Mouse (Mus musculus): ENCODE results near the gene Frmd8. TPM values are rescaled to one million over a fixed set of nuclear protein-coding genes. Genes with fewer than 3 reads are reported as not detected.

The Frmd8 gene
- polyA plus RNA-seq, 1 experiment from 2014 or later = 15.8 TPM

DNA sequence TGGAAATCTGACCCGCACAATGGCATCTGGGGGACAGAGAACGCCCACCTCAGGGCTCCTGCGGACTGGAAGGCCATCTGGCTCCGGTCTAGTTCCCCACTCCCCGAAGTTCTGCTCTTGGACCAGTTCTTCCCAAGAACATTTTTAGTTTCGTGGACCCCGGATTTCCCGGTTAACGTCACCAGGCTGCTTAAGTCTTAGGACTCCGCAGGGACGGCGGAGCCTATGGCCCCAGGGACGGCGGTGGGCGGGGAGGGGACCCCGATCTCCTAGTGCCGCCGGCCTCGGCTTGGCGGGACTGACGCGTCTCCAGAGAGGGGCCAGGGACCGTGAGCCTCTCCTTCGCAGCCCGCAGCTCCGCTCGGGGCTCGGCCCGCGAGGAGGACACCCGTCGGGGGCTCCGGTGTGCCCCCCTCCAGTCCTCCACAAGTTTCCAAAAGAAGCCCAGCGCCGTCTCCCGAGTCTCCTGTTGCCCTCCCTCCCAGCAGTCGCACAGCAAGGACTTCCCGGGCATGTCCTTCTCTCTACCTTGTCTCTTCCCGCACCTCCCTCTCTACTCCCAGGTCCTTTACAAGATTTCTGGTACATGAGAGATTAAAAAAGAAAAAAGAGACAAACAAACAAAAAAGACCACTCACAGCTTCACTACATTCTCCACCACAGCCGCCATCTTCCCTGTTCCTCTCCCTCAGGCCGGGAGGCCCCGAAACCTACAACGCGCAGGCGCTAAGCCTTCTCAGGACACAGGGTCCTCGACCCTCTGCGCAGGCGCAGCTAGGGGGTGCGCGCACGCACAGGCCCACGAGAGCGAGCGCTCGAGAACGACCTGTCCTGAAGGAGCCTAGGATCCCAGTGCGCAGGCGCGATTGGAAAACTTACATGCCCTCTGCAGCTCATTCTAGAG lies 37.3 kb upstream of the Frmd8 start:
- Histone ChIP-seq H3K36me3 (replicated peaks; ENCODE audit: control insufficient read depth, insufficient read depth, low read depth, low read length) (no peaks in the 10 kb centered on the region; the same call in 1 of the 2 replicates), H3K4me1 (ENCODE audit: control insufficient read depth, insufficient read depth, low read length) (peaks cover 2% of the 10 kb centered on the region; the same call in 1 of the 2 replicates), H3K27me3 (ENCODE audit: control insufficient read depth, insufficient read depth, low read length) (no peaks in the 10 kb centered on the region), H3K27ac (replicated peaks; ENCODE audit: low read depth, low read length) (peak overlapping the region; percentile 75), H3K9ac (replicated peaks; ENCODE audit: low read length) (peak overlapping the region; percentile 98), H3K9me3 (replicated peaks; ENCODE audit: control insufficient read depth, low read length) (no peaks in the 10 kb centered on the region), H3K4me3 (ENCODE audit: low read depth, low read length) (peak overlapping the region; percentile 100), H3K4me2 (ENCODE audit: low read depth, low read length) (peak overlapping the region; percentile 66)
- under 1% methylated on average over 59 of the region's 59 CpGs for WGBS
- ATAC-seq (replicated peaks; ENCODE audit: insufficient number of reproducible peaks, low FRiP score, low TSS enrichment, low read depth) = peak; percentile 88
- peak; percentile 100 for DNase-seq (ENCODE audit: low spot score)

DNA sequence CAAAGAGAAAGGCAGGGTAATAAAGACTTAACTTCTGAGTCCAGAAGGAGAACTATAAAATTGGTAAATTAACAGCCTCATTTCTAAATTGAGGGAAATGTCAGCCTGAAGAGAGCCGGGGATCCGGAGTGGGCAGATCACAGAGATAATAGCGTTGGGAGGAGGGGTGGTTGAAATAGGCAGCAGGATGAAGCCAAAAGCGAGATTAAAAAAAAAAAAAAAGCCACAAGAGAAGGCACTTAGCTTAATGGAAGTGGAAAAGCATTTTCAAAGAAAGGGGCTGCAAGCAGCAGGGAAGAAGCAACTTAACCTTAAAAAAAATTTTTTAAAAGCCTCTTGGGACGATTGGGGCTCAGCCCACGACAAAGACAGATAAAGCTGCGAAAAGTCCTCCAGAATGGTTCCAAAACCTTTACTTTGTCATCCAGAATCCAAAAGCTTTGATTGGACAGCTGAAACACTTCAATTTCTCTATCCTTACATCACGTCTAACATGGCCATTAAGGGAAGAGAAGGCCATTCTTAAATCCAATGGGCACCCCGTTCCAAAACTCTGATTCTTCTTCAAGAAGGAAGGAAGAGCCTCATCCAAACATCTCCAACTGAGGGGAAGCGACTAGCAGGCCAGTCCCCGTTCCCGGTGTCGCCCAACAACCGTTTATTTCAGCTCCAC lies 36.5 kb upstream of the Frmd8 start:
- no peaks in the 10 kb centered on the region; the same call in 1 of the 2 replicates for H3K36me3 ChIP-seq (replicated peaks; ENCODE audit: control insufficient read depth, insufficient read depth, low read depth, low read length)
- peaks cover 2% of the 10 kb centered on the region; the same call in 1 of the 2 replicates for H3K4me1 ChIP-seq (ENCODE audit: control insufficient read depth, insufficient read depth, low read length)
- ATAC-seq (replicated peaks; ENCODE audit: insufficient number of reproducible peaks, low FRiP score, low TSS enrichment, low read depth) = no peak
- no peaks in the 10 kb centered on the region for H3K27me3 ChIP-seq (ENCODE audit: control insufficient read depth, insufficient read depth, low read length)
- H3K4me2 ChIP-seq (ENCODE audit: low read depth, low read length) = peak overlapping the region; percentile 66
- peak overlapping the region; percentile 100 for H3K4me3 ChIP-seq (ENCODE audit: low read depth, low read length)
- H3K9me3 ChIP-seq (replicated peaks; ENCODE audit: control insufficient read depth, low read length) = no peaks in the 10 kb centered on the region
- 0 out of 2 replicates have a peak overlapping the region, but pooled peaks have one; percentile 75 for H3K27ac ChIP-seq (replicated peaks; ENCODE audit: low read depth, low read length)
- H3K9ac ChIP-seq (replicated peaks; ENCODE audit: low read length) = peak overlapping the region; percentile 98
- WGBS = 10% methylated on average over 14 of the region's 14 CpGs
- DNase-seq (ENCODE audit: low spot score) = no peak

DNA sequence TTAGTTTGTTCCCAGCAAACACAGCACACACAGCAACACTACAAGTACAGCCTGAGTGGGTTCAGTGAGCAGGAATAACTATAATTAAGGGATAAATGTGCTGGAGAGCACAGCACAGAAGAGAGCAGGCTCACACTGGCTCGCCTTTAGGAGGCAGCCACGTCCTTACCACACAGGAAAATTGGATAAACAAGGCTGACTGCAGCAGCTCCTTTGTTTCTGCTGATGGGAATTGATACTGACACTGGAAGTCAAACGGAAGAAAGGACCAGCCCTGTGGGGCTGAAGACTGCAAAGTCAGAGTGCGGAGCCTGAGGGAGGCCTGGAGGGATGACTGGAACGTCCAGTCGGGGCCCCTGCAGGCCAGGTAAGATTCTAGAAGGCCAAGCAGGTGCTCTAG lies 35.1 kb upstream of the Frmd8 start:
- Histone ChIP-seq H3K9ac (replicated peaks; ENCODE audit: low read length) (peak overlapping the region; percentile 28; the same call in 1 of the 2 replicates), H3K36me3 (replicated peaks; ENCODE audit: control insufficient read depth, insufficient read depth, low read depth, low read length) (peaks cover under 1% of the 10 kb centered on the region), H3K27me3 (ENCODE audit: control insufficient read depth, insufficient read depth, low read length) (no peaks in the 10 kb centered on the region), H3K27ac (replicated peaks; ENCODE audit: low read depth, low read length) (no peak overlapping the region), H3K9me3 (replicated peaks; ENCODE audit: control insufficient read depth, low read length) (no peaks in the 10 kb centered on the region), H3K4me1 (ENCODE audit: control insufficient read depth, insufficient read depth, low read length) (peaks cover 2% of the 10 kb centered on the region; the same call in 1 of the 2 replicates), H3K4me2 (ENCODE audit: low read depth, low read length) (peak overlapping the region; percentile 26; the same call in 1 of the 2 replicates), H3K4me3 (ENCODE audit: low read depth, low read length) (0 out of 2 replicates have a peak overlapping the region, but pooled peaks have one; percentile 16)
- DNase-seq (ENCODE audit: low spot score) (peak; percentile 27), ATAC-seq (replicated peaks; ENCODE audit: insufficient number of reproducible peaks, low FRiP score, low TSS enrichment, low read depth) (no peak)
- WGBS = 39% methylated on average over 6 of the region's 6 CpGs

DNA sequence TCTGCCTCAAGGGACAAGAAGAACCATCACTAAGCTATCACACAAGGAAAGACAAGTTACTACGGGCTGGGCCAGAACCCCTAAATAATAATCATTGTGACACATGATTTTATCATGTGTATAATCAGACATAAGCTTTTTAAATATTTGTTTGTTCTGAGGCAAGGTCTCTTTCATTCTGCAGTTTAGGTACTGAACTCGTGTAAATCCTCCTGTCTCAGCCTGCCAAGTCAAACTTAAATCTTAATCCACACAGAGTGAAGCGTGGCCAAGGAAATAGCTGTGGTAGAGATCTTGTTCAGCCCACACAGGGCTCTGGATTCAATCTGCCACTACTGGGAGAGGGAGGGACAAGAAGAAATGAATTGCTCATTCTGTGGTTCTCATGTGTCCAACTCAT lies 32.2 kb upstream of the Frmd8 start:
- 92% methylated on average over 3 of the region's 3 CpGs for WGBS
- ATAC-seq (replicated peaks; ENCODE audit: insufficient number of reproducible peaks, low FRiP score, low TSS enrichment, low read depth) = no peak
- DNase-seq (ENCODE audit: low spot score) = no peak
- Histone ChIP-seq H3K36me3 (replicated peaks; ENCODE audit: control insufficient read depth, insufficient read depth, low read depth, low read length) (peaks cover 21% of the 10 kb centered on the region), H3K9me3 (replicated peaks; ENCODE audit: control insufficient read depth, low read length) (no peaks in the 10 kb centered on the region), H3K4me2 (ENCODE audit: low read depth, low read length) (no peak overlapping the region), H3K27ac (replicated peaks; ENCODE audit: low read depth, low read length) (no peak overlapping the region), H3K4me1 (ENCODE audit: control insufficient read depth, insufficient read depth, low read length) (peaks cover 2% of the 10 kb centered on the region; the same call in 1 of the 2 replicates), H3K4me3 (ENCODE audit: low read depth, low read length) (no peak overlapping the region), H3K9ac (replicated peaks; ENCODE audit: low read length) (no peak overlapping the region), H3K27me3 (ENCODE audit: control insufficient read depth, insufficient read depth, low read length) (no peaks in the 10 kb centered on the region)

DNA sequence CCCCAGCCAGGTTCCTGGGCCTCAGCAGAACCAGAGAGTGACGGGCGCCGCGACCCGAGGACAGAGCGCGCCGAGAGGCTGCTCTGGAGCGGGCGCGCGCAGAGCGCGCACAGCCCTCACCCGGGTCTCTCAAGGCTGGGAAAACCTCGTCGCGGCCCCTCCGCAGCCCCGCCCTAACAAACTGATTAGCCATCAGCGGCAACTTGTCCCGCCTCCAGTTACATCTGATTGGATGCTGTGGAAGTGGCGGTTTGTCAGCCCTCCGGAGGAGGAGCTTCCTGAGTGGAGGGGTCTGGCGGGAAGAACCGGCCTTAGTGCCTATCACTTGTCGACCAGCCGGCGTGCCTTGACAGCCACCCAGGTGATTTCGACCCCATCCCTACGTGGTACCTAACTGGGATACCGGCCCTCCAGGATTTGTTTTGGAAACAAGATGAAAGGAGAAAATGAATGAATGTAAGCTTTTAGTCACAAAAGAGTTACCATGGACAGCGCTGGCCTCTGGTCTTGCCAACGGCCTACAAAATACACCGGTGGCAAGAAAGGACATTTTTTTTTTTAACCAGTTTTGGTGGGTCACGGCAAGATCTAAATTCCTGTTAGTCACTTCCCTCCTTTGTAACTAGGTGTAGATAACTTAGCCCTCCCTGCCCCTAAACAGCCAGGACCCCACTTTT lies 19.1 kb upstream of the Frmd8 start, which contains the start of gene Tigd3:
Gene Tigd3, minus strand, starts transcription at position 148 of the 677 bp plus-strand sequence.
- Histone ChIP-seq H3K9ac (replicated peaks; ENCODE audit: low read length) (peak within 1 kb of the TSS; percentile 76), H3K27me3 (ENCODE audit: control insufficient read depth, insufficient read depth, low read length) (no peaks in the 10 kb centered on the region), H3K4me3 (ENCODE audit: low read depth, low read length) (peak within 1 kb of the TSS; percentile 53), H3K36me3 (replicated peaks; ENCODE audit: control insufficient read depth, insufficient read depth, low read depth, low read length) (no peaks in the 10 kb centered on the region), H3K9me3 (replicated peaks; ENCODE audit: control insufficient read depth, low read length) (no peaks in the 10 kb centered on the region), H3K27ac (replicated peaks; ENCODE audit: low read depth, low read length) (no peak within 1 kb of the TSS), H3K4me2 (ENCODE audit: low read depth, low read length) (peak within 1 kb of the TSS; percentile 84), H3K4me1 (ENCODE audit: control insufficient read depth, insufficient read depth, low read length) (peaks cover 2% of the 10 kb centered on the region; the same call in 1 of the 2 replicates)
- DNase-seq (ENCODE audit: low spot score) = peak; percentile 98
- WGBS = 4% methylated on average over 36 of the region's 36 CpGs
- peak; percentile 93 for ATAC-seq (replicated peaks; ENCODE audit: insufficient number of reproducible peaks, low FRiP score, low TSS enrichment, low read depth)

DNA sequence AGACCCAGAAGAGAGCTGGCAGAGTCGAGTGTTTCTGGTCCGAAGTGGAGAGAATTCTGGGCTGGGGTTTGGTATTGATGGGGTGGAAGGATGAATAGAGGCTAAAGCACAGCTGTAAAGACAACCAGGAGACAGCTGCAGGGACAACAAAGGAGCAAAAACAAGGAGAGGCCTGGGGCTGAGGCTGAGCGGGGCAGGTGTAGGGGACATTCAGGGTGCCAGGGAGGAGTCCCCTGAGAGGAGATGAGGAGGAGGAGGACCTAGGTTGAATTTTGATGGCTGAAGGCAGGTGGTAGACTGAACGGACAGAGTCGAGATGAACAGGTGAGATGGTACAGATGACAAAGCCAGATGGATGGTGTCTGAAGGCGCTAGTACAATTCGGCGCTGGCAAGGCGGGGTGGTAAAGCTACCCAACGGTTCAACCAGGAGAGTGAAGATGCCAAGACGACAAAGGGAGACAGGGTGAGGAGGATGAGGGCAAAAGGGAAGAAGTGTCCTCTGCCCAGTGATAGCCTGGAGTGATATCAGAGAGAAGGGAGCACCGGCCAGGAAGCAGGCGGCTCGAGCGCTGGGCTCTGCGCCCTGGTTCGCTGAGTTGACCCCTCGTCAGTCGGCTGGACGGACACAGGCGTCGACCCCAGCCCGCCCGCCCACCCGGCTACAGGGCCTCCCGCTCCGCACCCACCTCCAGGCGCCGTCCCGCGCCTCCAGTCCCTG lies 18.4 kb upstream of the Frmd8 start:
- DNase-seq (ENCODE audit: low spot score) = no peak
- H3K27ac ChIP-seq (replicated peaks; ENCODE audit: low read depth, low read length) = no peak overlapping the region
- peak overlapping the region; percentile 53 for H3K4me3 ChIP-seq (ENCODE audit: low read depth, low read length)
- H3K9ac ChIP-seq (replicated peaks; ENCODE audit: low read length) = peak overlapping the region; percentile 76
- peak overlapping the region; percentile 84 for H3K4me2 ChIP-seq (ENCODE audit: low read depth, low read length)
- peaks cover 2% of the 10 kb centered on the region; the same call in 1 of the 2 replicates for H3K4me1 ChIP-seq (ENCODE audit: control insufficient read depth, insufficient read depth, low read length)
- no peaks in the 10 kb centered on the region for H3K36me3 ChIP-seq (replicated peaks; ENCODE audit: control insufficient read depth, insufficient read depth, low read depth, low read length)
- no peaks in the 10 kb centered on the region for H3K9me3 ChIP-seq (replicated peaks; ENCODE audit: control insufficient read depth, low read length)
- no peaks in the 10 kb centered on the region for H3K27me3 ChIP-seq (ENCODE audit: control insufficient read depth, insufficient read depth, low read length)
- ATAC-seq (replicated peaks; ENCODE audit: insufficient number of reproducible peaks, low FRiP score, low TSS enrichment, low read depth) = peak; percentile 4
- WGBS = 22% methylated on average over 15 of the region's 31 CpGs

DNA sequence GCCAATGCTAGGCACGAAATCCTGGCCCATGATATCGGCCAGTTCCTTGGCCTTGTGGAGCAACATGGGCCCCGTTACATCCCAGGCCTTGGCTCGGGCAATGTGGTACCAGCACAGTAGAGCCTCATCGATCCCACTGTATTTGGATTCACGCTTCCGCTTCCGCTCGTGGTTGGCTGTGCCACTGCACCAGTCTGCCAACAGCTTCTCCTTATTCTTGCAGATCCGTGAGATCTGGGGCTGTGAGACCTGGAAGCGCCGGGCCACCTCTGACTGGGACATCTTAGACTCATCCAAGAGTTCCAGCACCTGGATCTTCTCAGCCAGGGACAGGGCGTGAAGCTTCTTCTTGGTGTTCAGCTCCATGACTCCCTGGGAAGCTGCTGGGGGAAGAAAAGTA lies 17.7 kb upstream of the Frmd8 start:
- Histone ChIP-seq H3K9me3 (replicated peaks; ENCODE audit: control insufficient read depth, low read length) (no peaks in the 10 kb centered on the region), H3K9ac (replicated peaks; ENCODE audit: low read length) (peak overlapping the region; percentile 76), H3K27ac (replicated peaks; ENCODE audit: low read depth, low read length) (no peak overlapping the region), H3K4me3 (ENCODE audit: low read depth, low read length) (no peak overlapping the region; the same call in 1 of the 2 replicates), H3K36me3 (replicated peaks; ENCODE audit: control insufficient read depth, insufficient read depth, low read depth, low read length) (no peaks in the 10 kb centered on the region), H3K27me3 (ENCODE audit: control insufficient read depth, insufficient read depth, low read length) (no peaks in the 10 kb centered on the region), H3K4me1 (ENCODE audit: control insufficient read depth, insufficient read depth, low read length) (peaks cover 2% of the 10 kb centered on the region; the same call in 1 of the 2 replicates), H3K4me2 (ENCODE audit: low read depth, low read length) (peak overlapping the region; percentile 84; the same call in 1 of the 2 replicates)
- no peak for ATAC-seq (replicated peaks; ENCODE audit: insufficient number of reproducible peaks, low FRiP score, low TSS enrichment, low read depth)
- WGBS = 95% methylated on average over 13 of the region's 13 CpGs
- no peak for DNase-seq (ENCODE audit: low spot score)

Measured in embryonic facial prominence, embryonic 11.5 days (tissue).